Mouse (Mus musculus): ENCODE measurements around the gene Derl2.

Derl2 gene

GRCm38 (mm10) chr11:71019201-71020068, at the start of gene Derl2, which contains the start of gene Mis12:
Gene Derl2 (minus strand): TSS chr11:71019841.
Gene Mis12 (plus strand): TSS chr11:71019611.
- peak; percentile 99 to 100 for DNase-seq (ENCODE audit: low spot score in 2 of 2)

DNA sequence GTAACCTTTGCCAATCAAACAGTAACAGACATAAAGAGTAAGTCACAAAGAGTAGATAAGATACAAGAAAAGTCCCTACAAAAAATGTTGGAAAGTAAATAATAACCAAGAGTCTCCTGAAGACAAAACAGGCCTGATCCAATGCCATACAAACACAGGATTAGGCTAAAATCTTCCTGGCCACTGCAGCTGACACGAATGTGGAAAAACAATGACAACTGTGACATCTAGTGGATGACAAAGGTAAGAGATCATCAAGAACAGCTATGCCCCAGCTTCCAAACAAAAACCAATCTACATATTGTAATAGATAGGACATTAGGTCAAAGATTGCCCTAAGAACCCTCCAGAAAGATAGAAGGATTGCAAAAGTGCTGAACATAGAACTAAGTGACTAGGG, 32.9 kb upstream of the Derl2 start:
- no peak for DNase-seq (ENCODE audit: low spot score in 2 of 2)

DNA sequence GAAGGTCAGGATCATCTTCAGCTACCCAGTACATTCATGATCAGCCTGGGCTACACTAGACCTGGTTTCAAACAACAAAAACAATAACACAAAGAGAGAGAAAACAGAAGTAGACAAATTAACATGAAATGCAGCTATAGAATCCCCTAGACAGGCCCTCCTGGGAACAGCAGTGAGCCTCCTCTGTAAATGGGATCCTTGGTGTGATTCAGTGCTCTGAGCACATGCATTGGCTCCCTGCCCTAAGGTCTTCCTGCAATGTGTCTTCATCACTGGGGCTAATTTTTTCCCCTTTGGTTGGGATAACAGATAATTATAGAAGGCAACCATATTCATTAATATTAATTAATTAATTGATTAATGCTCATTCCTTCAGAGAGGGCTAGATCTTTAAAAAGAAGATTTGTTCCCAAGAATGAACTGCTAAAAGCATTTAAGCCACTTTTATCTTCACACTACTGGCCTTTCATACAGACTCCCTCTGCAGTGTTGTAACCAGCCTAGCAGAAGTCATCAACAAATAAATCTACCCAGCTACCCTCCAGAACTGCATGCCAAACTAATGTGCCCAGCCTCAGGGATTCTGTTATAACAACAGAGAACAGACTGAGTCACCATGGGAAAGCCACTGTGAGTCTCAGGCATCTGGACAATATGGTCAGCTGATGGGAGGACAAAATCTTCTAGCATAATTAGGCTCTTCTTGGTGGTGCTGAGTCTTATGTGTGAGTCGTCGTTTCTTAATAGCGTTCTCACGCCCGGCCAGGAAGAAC, 20.1 kb upstream of the Derl2 start:
- no peak for DNase-seq (ENCODE audit: low spot score in 2 of 2)

- DNase-seq (ENCODE audit: low spot score in 2 of 2), result no peak
Measured at GRCm38 (mm10) chr11:71033163-71033761, 13.6 kb upstream of the Derl2 start, which contains the start of gene 6330403K07Rik. Gene 6330403K07Rik (minus strand): TSS chr11:71033513.

- no peak for DNase-seq (ENCODE audit: low spot score in 2 of 2)
Measured at GRCm38 (mm10) chr11:71032491-71033162, 13.0 kb upstream of the Derl2 start.

GRCm38 (mm10) chr11:71032070-71032469, 12.4 kb upstream of the Derl2 start:
- DNase-seq (ENCODE audit: low spot score in 2 of 2), result no peak

DNA sequence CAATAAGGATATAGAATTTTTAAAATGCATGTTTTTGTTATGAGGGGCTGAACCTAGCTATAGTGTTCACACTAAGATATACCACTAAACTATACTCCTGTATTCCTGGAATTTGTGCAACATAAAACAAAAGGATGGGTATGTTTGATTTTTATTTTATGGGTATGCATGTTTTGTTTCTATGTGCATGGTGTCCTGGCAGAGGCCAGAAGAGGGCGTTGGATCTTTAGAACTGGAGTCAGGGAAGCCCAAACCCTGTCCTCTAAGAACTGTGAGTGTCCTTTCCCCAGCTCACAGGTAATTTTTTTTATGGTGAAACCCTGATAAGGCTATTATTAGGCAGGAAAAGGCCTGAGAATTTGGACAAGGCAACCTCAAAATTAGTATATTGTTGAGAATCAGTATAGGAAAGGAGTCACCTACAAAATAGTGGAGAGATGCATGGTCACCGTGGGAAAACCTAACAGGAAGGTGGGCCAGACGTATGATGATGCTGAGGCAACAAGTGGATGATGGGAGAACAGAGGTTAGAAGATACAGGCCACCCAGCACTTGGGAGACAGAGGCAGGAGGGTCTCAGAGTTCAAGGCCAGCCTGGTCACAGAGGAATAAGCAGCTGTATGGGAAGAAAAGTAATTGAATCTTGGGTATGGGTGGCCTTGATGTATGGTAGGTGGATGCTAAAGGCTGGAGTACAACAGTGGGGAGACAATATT, 9.9 kb upstream of the Derl2 start:
- DNase-seq (ENCODE audit: low spot score in 2 of 2), result no peak

DNA sequence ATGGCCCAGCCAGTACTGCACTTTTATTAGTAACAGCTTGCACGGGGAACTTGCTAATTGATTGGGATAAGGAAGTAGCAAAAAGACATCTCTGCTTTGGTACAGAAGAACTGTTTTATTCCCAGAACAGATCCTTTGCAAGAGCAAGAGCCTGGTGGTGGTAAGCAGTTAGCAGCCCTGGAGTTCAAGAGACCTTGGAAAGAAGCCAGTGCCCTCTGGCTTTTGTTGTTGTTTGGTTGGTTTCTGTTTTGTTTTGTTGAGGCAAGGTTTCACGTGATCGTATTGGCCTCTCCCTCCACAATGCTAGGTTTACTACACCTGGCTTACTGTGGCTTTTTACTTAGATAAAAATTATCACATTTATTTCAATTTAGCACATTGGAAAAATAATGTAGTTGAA, 8.6 kb upstream of the Derl2 start:
- no peak for DNase-seq (ENCODE audit: low spot score in 2 of 2)

DNA sequence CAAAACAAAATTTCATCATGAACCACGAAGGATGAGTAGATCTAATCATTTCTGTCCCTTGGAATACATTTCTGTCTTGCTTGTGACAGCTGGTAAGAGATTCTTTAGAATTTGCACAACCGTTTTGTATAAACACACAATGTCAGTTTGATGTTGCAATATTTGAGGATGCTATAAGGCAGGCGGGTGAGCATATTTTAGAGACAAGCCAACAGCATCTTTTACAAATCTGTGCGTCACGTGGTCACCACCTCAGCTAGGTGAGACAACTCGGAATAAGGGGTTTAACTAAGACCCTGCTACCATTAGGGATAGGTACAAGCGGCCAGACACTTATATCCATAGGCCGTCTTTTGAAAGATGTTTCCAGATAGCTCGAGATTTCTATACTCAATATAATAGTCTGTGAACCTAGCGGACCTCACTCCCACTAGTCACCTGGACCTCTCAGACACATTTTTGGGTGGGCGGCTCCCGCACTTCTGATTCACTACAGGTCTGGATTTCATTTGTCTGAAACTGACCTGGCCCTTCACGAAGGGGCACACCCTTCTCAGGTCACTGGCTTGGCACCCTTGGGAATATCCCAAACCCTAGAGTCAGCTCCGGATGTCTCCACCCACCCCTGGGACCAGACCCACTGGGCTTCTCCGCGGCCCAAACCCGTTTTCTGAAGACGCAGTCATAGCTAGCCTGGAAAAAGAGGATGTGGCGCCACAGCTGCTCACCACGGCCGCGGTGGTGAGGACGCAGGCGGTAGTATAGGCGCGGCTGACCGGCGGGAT, 1.0 kb downstream of the Derl2 start:
- no peak for DNase-seq (ENCODE audit: low spot score in 2 of 2)

DNA sequence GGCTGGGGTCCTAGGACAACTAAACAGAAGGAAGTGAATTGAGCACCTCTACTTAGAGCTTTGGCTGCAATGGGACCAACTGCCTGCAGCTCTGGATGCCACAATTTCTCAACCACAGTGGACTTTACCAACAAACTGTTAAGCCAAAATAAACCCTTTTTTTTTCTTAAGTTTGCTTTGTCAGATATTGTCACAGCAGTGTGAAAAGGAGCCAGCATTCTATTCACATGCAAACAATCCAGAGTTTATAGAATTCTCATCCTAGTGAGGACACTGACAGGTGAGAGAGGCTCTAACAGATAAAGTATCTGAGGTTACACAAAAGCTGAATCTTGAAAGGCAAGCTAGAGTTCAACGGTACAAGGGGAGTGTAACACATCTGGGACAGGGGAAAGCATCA, 2.6 kb downstream of the Derl2 start:
- no peak for DNase-seq (ENCODE audit: low spot score in 2 of 2)

DNA sequence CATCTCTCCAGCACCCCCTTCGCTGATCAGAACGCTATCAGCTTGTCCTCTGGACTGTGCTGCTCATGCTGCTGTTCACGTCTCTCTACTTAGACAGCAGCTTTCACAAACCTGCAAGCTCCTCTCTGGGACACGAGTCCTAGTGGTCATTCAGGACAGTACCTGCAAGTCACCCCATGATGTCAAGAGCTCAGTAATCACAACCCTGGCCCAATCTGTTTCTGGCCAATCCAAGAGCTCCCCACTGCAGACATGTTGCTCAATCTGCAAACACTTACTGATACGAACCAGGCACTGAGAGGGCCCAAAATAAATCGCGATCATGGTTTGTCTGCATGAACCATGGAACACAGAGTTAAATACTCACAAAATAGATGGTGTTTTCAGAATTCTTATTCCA, 6.9 kb downstream of the Derl2 start:
- peak; percentile 29 to 48 for DNase-seq (ENCODE audit: low spot score in 2 of 2)

- peak; percentile 61 to 72 for DNase-seq (ENCODE audit: low spot score in 2 of 2)
Measured at GRCm38 (mm10) chr11:71008321-71008720, 11.3 kb downstream of the Derl2 start.

GRCm38 (mm10) chr11:71007831-71008230, 11.8 kb downstream of the Derl2 start:
- DNase-seq (ENCODE audit: low spot score in 2 of 2), result no peak

DNA sequence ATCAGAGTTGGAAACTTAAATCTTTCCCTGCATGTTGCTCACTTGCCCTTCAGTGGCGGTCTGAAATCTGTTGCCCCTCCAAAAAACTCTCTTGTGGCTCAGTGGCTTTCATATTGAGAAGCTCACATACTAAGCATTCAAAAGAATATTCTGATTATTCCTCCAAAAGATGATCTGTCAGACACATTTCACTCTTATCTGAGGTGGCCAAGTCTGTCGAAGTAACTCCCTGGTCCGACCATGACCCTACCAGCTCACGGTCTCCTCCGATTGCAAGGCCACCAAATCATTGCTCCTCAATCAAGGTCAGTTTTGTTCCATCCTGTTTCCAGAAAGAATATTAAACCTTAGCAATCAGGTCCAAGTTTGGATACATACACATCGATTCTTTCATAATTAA, 12.6 kb downstream of the Derl2 start:
- no peak for DNase-seq (ENCODE audit: low spot score in 2 of 2)

DNA sequence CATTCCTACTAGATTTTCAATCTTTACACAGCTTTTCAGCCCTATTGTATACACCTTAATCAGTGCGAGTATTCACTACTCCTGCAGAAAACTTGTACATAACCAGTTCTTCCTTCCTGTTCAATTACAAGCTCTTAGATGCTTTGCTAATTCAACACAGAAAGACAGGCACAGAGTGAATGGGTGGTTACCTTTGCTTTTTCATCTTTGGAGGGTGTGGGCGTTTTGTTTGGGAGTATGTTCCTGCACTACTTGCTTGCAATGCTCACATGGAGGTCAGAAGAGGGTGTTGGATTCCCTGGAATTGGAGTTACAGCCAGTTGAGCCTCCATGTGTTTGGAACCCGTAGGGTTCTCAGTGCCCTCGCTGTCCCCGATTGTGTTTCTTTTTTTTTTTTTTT, 14.6 kb downstream of the Derl2 start:
- DNase-seq (ENCODE audit: low spot score in 2 of 2), result no peak

GRCm38 (mm10) chr11:71004316-71004773, 15.3 kb downstream of the Derl2 start, which contains the start of gene Dhx33:
Gene Dhx33 (minus strand): TSS chr11:71004437.
- peak; percentile 97 to 98 for DNase-seq (ENCODE audit: low spot score in 2 of 2)

- no peak for DNase-seq (ENCODE audit: low spot score in 2 of 2)
Measured at GRCm38 (mm10) chr11:71003611-71004315, 15.9 kb downstream of the Derl2 start.

GRCm38 (mm10) chr11:71001167-71001566, 18.5 kb downstream of the Derl2 start:
- no peak for DNase-seq (ENCODE audit: low spot score in 2 of 2)

- DNase-seq (ENCODE audit: low spot score in 2 of 2), result peak; percentile 84 to 91
Measured at GRCm38 (mm10) chr11:70982557-70983228, 36.9 kb downstream of the Derl2 start, which contains the start of gene C1qbp. Gene C1qbp (minus strand): TSS chr11:70983026.

Data from heart, adult 9 months (tissue).